Mouse (Mus musculus) lung, adult 2 months (tissue): Measurements from ENCODE around the gene Zzz3.

ENCODE experiments used
- CTCF ChIP-seq: fragments of 200-500 bp; IDR thresholded peaks from 2 replicates; pipeline ENCODE4 v1.5.1; 2011; ENCODE audit warnings: mild to moderate bottlenecking, low read length, control low read depth; ENCODE audit not compliant: insufficient read depth
- POLR2A ChIP-seq: fragments of 200-500 bp; IDR thresholded peaks from 2 replicates; pipeline ENCODE4 v1.6.1; 2011; ENCODE audit warnings: low read depth, mild to moderate bottlenecking, control low read depth, low read length, borderline replicate concordance; ENCODE audit errors: extremely low read depth

DNA sequence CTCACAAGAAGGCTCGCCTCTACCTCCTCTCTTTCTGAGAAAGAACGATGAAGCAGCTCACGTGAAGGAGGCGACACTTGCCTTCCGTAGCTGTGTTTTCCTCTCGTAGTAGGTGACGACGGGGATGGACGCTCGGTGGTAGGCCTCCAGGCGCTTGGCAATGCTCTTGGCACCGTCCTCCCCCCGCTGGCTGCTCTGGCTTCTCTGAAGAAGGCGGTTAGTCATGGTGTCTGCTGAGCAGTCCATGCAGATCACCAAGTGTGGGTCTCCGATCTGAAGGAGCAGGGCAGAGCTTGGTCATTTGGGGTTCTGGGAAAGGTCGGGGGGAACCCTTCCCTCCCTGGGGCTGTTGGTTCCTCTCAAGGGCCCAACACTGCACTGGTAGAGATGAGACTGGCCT is 77.4 kb downstream of the Zzz3 start:
- TF ChIP-seq CTCF (no peak), POLR2A (no peak)
